Mouse (Mus musculus) intestine, postnatal 0 days (tissue): ENCODE measurements around the gene Bckdha. TPM values are rescaled to one million over a fixed set of nuclear protein-coding genes. Genes with fewer than 3 reads are reported as not detected.

Experiments used
- ATAC-seq: fragments of 200-750 bp; cut with Nextera tagmentation; 2 replicates; pipeline ENCODE4 v1.8.0; 2017; ENCODE audit warnings: mild to moderate bottlenecking, moderate TSS enrichment, moderate library complexity
- H3K27ac ChIP-seq: fragments of 300-500 bp; sonication (generic); 2 replicates; pipeline ENCODE4 v1.5.1; 2014; ENCODE audit warnings: mild to moderate bottlenecking, low read depth, low read length, moderate library complexity
- H3K27me3 ChIP-seq: fragments of 300-500 bp; sonication (generic); replicated peaks from 2 replicates; pipeline ENCODE4 v1.6.1; 2014; ENCODE audit warnings: low read length, mixed read lengths; ENCODE audit not compliant: control insufficient read depth, insufficient read depth
- H3K36me3 ChIP-seq: fragments of 300-500 bp; sonication (generic); 2 replicates; pipeline ENCODE4 v1.6.1; 2014; ENCODE audit warnings: mild to moderate bottlenecking, moderate library complexity; ENCODE audit not compliant: control insufficient read depth, insufficient read depth
- H3K4me1 ChIP-seq: fragments of 300-500 bp; sonication (generic); replicated peaks from 2 replicates; pipeline ENCODE4 v1.6.1; 2014; ENCODE audit warnings: antibody characterized with exemption, low read length, mixed read lengths; ENCODE audit not compliant: control insufficient read depth, insufficient read depth
- H3K4me2 ChIP-seq: fragments of 300-500 bp; sonication (generic); replicated peaks from 2 replicates; pipeline ENCODE4 v1.6.1; 2014; ENCODE audit warnings: low read depth, mild to moderate bottlenecking, moderate library complexity
- H3K4me3 ChIP-seq: fragments of 300-500 bp; sonication (generic); 2 replicates; pipeline ENCODE4 v1.5.1; 2014; ENCODE audit warnings: low read depth, low read length
- H3K9ac ChIP-seq: fragments of 300-500 bp; sonication (generic); 2 replicates; pipeline ENCODE4 v1.6.1; 2014; ENCODE audit warnings: mild to moderate bottlenecking, low read depth, low read length
- H3K9me3 ChIP-seq: fragments of 300-500 bp; sonication (generic); 2 replicates; pipeline ENCODE4 v1.6.1; 2016; ENCODE audit warnings: mixed run types; ENCODE audit not compliant: control insufficient read depth
- CTCF ChIP-seq: sonication (generic); IDR thresholded peaks from 2 replicates; pipeline ENCODE4 v1.5.1; 2016; ENCODE audit warnings: low read depth, mild to moderate bottlenecking, control low read depth, antibody characterized with exemption, moderate library complexity
- WGBS: fragments of 180-500 bp; shearing (Covaris S2); extraction: QIAGEN DNeasy Blood & Tissue Kit; methylation state at CpG from one replicate; pipeline ENCODE4 v1.1.7; 2014; 5-methylcytosine and 5-hydroxymethylcytosine counted together
- polyA plus RNA-seq: library from polyadenylated mRNA; unstranded; fragments of >200 nt; fragmentation: Nextera tagmentation; extraction: Ambion mirVana; gene quantifications from 2 replicates; pipeline ENCODE4 v1.2.1, GENCODE M21; 2015

The Bckdha gene
- polyA plus RNA-seq, result 39.8 and 44.3 TPM in 2 replicates

GRCm38 (mm10) chr7:25658657-25659472 lies at the start of gene Bckdha, which contains the start of gene Exosc5:
TSS of gene Bckdha (minus strand) at chr7:25658981.
TSS of gene Exosc5 (plus strand) at chr7:25659164.
- Histone ChIP-seq H3K9me3 (no peaks in the 10 kb centered on the region), H3K27me3 (no peaks in the 10 kb centered on the region), H3K36me3 (peaks cover 8% of the 10 kb centered on the region; the same call in 1 of the 2 replicates), H3K27ac (peak within 1 kb of the TSS; percentile 58), H3K4me3 (peak within 1 kb of the TSS; percentile 78), H3K4me1 (no peaks in the 10 kb centered on the region; the same call in 1 of the 2 replicates), H3K9ac (peak within 1 kb of the TSS; percentile 77), H3K4me2 (peak within 1 kb of the TSS; percentile 85)
- ATAC-seq, result peak; percentile 98
- under 1% methylated on average over 50 of the region's 50 CpGs for WGBS
- TF ChIP-seq CTCF, result no peak; the same call in 1 of the 2 replicates

- Histone ChIP-seq H3K36me3 (peaks cover 5% of the 10 kb centered on the region), H3K9me3 (no peaks in the 10 kb centered on the region), H3K4me2 (no peak overlapping the region), H3K9ac (no peak overlapping the region), H3K4me1 (peaks cover 6% of the 10 kb centered on the region; the same call in 1 of the 2 replicates), H3K27me3 (no peaks in the 10 kb centered on the region), H3K4me3 (no peak overlapping the region), H3K27ac (peak overlapping the region; percentile 66)
- no peak for ATAC-seq
- WGBS, result 46% methylated on average over 15 of the region's 15 CpGs
- no peak for TF ChIP-seq CTCF
Observed at GRCm38 (mm10) chr7:25707581-25708292, 49.0 kb upstream of the Bckdha start.

- no peak for ATAC-seq
- Histone ChIP-seq H3K9ac (no peak overlapping the region), H3K36me3 (no peaks in the 10 kb centered on the region), H3K4me1 (peaks cover 6% of the 10 kb centered on the region; the same call in 1 of the 2 replicates), H3K27me3 (no peaks in the 10 kb centered on the region), H3K4me3 (no peak overlapping the region), H3K4me2 (no peak overlapping the region), H3K27ac (no peak overlapping the region), H3K9me3 (no peaks in the 10 kb centered on the region)
- TF ChIP-seq CTCF, result no peak
- WGBS, result 46% methylated on average over 7 of the region's 7 CpGs
Observed at GRCm38 (mm10) chr7:25706578-25707170, 47.9 kb upstream of the Bckdha start.

- no peak for TF ChIP-seq CTCF
- no peak overlapping the region for H3K4me3 ChIP-seq
- H3K4me1 ChIP-seq, result peaks cover 6% of the 10 kb centered on the region; the same call in 1 of the 2 replicates
- H3K9me3 ChIP-seq, result no peaks in the 10 kb centered on the region
- 44% methylated on average over 6 of the region's 6 CpGs for WGBS
- H3K4me2 ChIP-seq, result no peak overlapping the region
- no peaks in the 10 kb centered on the region for H3K27me3 ChIP-seq
- no peaks in the 10 kb centered on the region for H3K36me3 ChIP-seq
- H3K27ac ChIP-seq, result 0 out of 2 replicates have a peak overlapping the region, but pooled peaks have one; percentile 15
- no peak overlapping the region for H3K9ac ChIP-seq
- peak; percentile 54 for ATAC-seq
Observed at GRCm38 (mm10) chr7:25705801-25706251, 47.0 kb upstream of the Bckdha start.

GRCm38 (mm10) chr7:25704716-25705364 lies 46.1 kb upstream of the Bckdha start:
- peak overlapping the region; percentile 7; the same call in 1 of the 2 replicates for H3K4me3 ChIP-seq
- no peak overlapping the region for H3K27ac ChIP-seq
- 15% methylated on average over 37 of the region's 37 CpGs for WGBS
- peak; percentile 42; the same call in 1 of the 2 replicates for ATAC-seq
- no peak for TF ChIP-seq CTCF
- no peaks in the 10 kb centered on the region for H3K9me3 ChIP-seq
- H3K36me3 ChIP-seq, result no peaks in the 10 kb centered on the region
- no peaks in the 10 kb centered on the region for H3K27me3 ChIP-seq
- no peak overlapping the region for H3K9ac ChIP-seq
- H3K4me2 ChIP-seq, result peak overlapping the region; percentile 59
- H3K4me1 ChIP-seq, result no peaks in the 10 kb centered on the region; the same call in 1 of the 2 replicates
